Mouse (Mus musculus): ENCODE data around the gene Mdm4. TPM values are rescaled to one million over a fixed set of nuclear protein-coding genes. Genes with fewer than 3 reads are reported as not detected.
A peak's percentile ranks its signal among the peaks of the same experiment; 100 is the strongest.
"Not testable (repeated sequence)": the region's sequence is repeated elsewhere in the genome, so short reads cannot be mapped to it uniquely, and the experiment has no call there.

Gene Mdm4
- total RNA-seq, 2 experiments from 2014 or later = 20.6 to 22.3 TPM

GRCm38 (mm10) chr1:133021971-133022370 is 8.4 kb downstream of the Mdm4 start:
- not testable (repeated sequence) for DNase-seq (ENCODE audit: low spot score)

- no peak for DNase-seq (ENCODE audit: low spot score)
Observed at GRCm38 (mm10) chr1:133021391-133021790, 9.0 kb downstream of the Mdm4 start.

GRCm38 (mm10) chr1:133020137-133020894 is 10.0 kb downstream of the Mdm4 start:
- DNase-seq (ENCODE audit: low spot score) = no peak

GRCm38 (mm10) chr1:133019312-133019711 is 11.0 kb downstream of the Mdm4 start:
- no peak for DNase-seq (ENCODE audit: low spot score)

GRCm38 (mm10) chr1:133018580-133018979 is 11.8 kb downstream of the Mdm4 start:
- DNase-seq (ENCODE audit: low spot score) = no peak

- no peak for DNase-seq (ENCODE audit: low spot score)
Observed at GRCm38 (mm10) chr1:133016775-133017428, 13.5 kb downstream of the Mdm4 start.

GRCm38 (mm10) chr1:133014196-133014595 is 16.2 kb downstream of the Mdm4 start:
- no peak for DNase-seq (ENCODE audit: low spot score)

GRCm38 (mm10) chr1:133013331-133013730 is 17.0 kb downstream of the Mdm4 start:
- no peak for DNase-seq (ENCODE audit: low spot score)

GRCm38 (mm10) chr1:133011955-133012841 is 18.2 kb downstream of the Mdm4 start:
- no peak for DNase-seq (ENCODE audit: low spot score)

- DNase-seq (ENCODE audit: low spot score) = no peak
Observed at GRCm38 (mm10) chr1:133006571-133006970, 23.8 kb downstream of the Mdm4 start.

- DNase-seq (ENCODE audit: low spot score) = no peak
Observed at GRCm38 (mm10) chr1:133000347-133000746, 30.0 kb downstream of the Mdm4 start.

GRCm38 (mm10) chr1:132991580-132991979 is 38.8 kb downstream of the Mdm4 start:
- DNase-seq (ENCODE audit: low spot score) = no peak

GRCm38 (mm10) chr1:132990733-132991132 is 39.6 kb downstream of the Mdm4 start:
- DNase-seq (ENCODE audit: low spot score) = no peak

GRCm38 (mm10) chr1:132988556-132989459 is 41.6 kb downstream of the Mdm4 start:
- not testable (repeated sequence) for DNase-seq (ENCODE audit: low spot score)

GRCm38 (mm10) chr1:132982728-132983127 is 47.6 kb downstream of the Mdm4 start:
- DNase-seq (ENCODE audit: low spot score) = peak; percentile 50

- no peak for DNase-seq (ENCODE audit: low spot score)
Observed at GRCm38 (mm10) chr1:132981232-132981631, 49.1 kb downstream of the Mdm4 start.

- no peak for DNase-seq (ENCODE audit: low spot score)
Observed at GRCm38 (mm10) chr1:132977402-132977801, 53.0 kb downstream of the Mdm4 start.

GRCm38 (mm10) chr1:132968659-132969058 is 61.7 kb downstream of the Mdm4 start:
- DNase-seq (ENCODE audit: low spot score) = peak; percentile 32

- no peak for DNase-seq (ENCODE audit: low spot score)
Observed at GRCm38 (mm10) chr1:132964691-132965090, 65.7 kb downstream of the Mdm4 start.

GRCm38 (mm10) chr1:132964106-132964505 is 66.3 kb downstream of the Mdm4 start:
- DNase-seq (ENCODE audit: low spot score) = no peak

GRCm38 (mm10) chr1:132961751-132962150 is 68.6 kb downstream of the Mdm4 start:
- no peak for DNase-seq (ENCODE audit: low spot score)

Measured in gastrocnemius, adult 18-20 months (tissue).